Mouse (Mus musculus): Measurements from ENCODE around the gene Mfng. TPM values are rescaled to one million over a fixed set of nuclear protein-coding genes. Genes with fewer than 3 reads are reported as not detected.

The Mfng gene
- polyA plus RNA-seq, 1 experiment from 2014 or later: 113 TPM

DNA sequence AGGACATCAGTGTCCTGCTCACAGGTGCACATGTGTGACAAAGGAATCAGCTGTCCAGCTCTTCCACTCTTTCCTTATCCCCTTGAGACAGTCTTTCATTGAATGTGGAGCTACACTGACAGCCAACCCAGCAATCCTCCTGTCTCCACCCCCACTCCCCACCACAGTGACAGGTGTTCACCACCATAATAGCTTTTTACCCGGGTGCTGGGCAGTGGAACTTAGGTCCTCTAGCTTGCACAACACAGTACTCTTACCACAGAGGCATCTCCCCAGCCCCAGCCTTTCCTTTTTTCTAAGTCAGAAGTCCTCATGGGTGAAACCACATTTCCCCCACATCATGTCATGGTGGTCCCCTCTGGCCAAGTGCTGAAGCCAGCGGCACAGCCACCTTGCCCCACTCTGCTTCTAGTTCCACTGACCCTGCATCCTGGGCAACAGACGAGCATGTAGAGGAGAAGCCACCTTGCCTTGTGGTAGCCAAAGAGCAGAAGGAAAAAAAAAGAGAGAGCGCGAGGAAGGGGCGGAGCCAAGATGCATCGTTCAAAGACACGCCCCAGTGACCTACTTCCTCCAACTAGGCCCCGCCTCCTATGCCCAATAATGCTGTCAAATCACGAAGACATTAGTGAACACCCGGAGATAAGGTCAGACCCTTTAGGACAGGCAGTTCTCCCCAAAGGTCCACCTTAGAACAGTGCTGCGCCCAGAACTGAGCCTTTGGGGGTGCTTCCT is 42.8 kb downstream of the Mfng start:
- H3K4me1 ChIP-seq (replicated peaks; ENCODE audit: control insufficient read depth, insufficient read depth, low read length): no peaks in the 10 kb centered on the region; the same call in 1 of the 2 replicates
- H3K9ac ChIP-seq (ENCODE audit: low read length): no peak overlapping the region
- no peak overlapping the region for H3K27ac ChIP-seq (ENCODE audit: low read depth, low read length)
- ATAC-seq (replicated peaks; ENCODE audit: low FRiP score): no peak
- 89% methylated on average over 12 of the region's 12 CpGs for WGBS
- no peak for DNase-seq (ENCODE audit: low spot score)
- H3K4me3 ChIP-seq (ENCODE audit: low read depth, low read length): no peak overlapping the region
- no peaks in the 10 kb centered on the region for H3K27me3 ChIP-seq (ENCODE audit: control insufficient read depth, insufficient read depth, low read length)
- no peak overlapping the region for H3K4me2 ChIP-seq (ENCODE audit: low read depth, low read length, severe bottlenecking)
- H3K9me3 ChIP-seq (ENCODE audit: control insufficient read depth, low read length): no peaks in the 10 kb centered on the region
- no peaks in the 10 kb centered on the region for H3K36me3 ChIP-seq (ENCODE audit: control insufficient read depth, insufficient read depth, low read length)

- WGBS: 80% methylated on average over 7 of the region's 7 CpGs
- no peak for DNase-seq (ENCODE audit: low spot score)
These were observed 46.6 kb downstream of the Mfng start for GRCm38 (mm10) chr15:78726697-78727096.

DNA sequence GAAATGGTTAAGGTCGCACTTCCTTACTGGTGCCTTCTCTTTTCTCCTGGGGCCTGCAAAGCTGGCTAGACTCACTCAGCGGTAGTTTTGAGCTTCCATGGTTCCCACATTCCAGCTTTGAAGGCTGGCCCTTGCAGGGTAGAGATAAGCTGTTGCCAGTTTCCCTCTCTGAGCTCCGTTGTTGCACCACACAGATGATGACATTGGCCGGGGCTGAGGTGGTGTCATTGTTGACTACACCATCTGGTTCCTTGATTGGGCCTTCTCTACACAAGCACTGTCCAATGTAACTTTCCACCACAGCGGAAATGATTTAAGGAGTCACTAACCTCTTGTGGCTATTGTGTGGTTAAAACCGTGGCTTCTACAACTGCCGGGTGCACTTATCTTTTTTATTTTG is 52.7 kb downstream of the Mfng start:
- H3K27ac ChIP-seq (ENCODE audit: low read depth, low read length): no peak overlapping the region
- 77% methylated on average over 7 of the region's 7 CpGs for WGBS
- H3K27me3 ChIP-seq (ENCODE audit: control insufficient read depth, insufficient read depth, low read length): peaks cover 36% of the 10 kb centered on the region
- no peak overlapping the region for H3K9ac ChIP-seq (ENCODE audit: low read length)
- DNase-seq (ENCODE audit: low spot score): no peak
- no peak overlapping the region for H3K4me3 ChIP-seq (ENCODE audit: low read depth, low read length)
- H3K9me3 ChIP-seq (ENCODE audit: control insufficient read depth, low read length): no peaks in the 10 kb centered on the region
- H3K4me2 ChIP-seq (ENCODE audit: low read depth, low read length, severe bottlenecking): no peak overlapping the region
- H3K36me3 ChIP-seq (ENCODE audit: control insufficient read depth, insufficient read depth, low read length): no peaks in the 10 kb centered on the region
- peaks cover 12% of the 10 kb centered on the region; the same call in 1 of the 2 replicates for H3K4me1 ChIP-seq (replicated peaks; ENCODE audit: control insufficient read depth, insufficient read depth, low read length)
- ATAC-seq (replicated peaks; ENCODE audit: low FRiP score): no peak

More at GRCm38 (mm10) chr15:78726697-78727096, 46.6 kb downstream of the Mfng start:
- ATAC-seq (replicated peaks; ENCODE audit: low FRiP score): no peak
- H3K27me3 ChIP-seq (ENCODE audit: control insufficient read depth, insufficient read depth, low read length): no peaks in the 10 kb centered on the region
- H3K36me3 ChIP-seq (ENCODE audit: control insufficient read depth, insufficient read depth, low read length): no peaks in the 10 kb centered on the region
- no peak overlapping the region for H3K27ac ChIP-seq (ENCODE audit: low read depth, low read length)
- no peak overlapping the region for H3K9ac ChIP-seq (ENCODE audit: low read length)
- no peaks in the 10 kb centered on the region for H3K4me1 ChIP-seq (replicated peaks; ENCODE audit: control insufficient read depth, insufficient read depth, low read length)
- no peak overlapping the region for H3K4me3 ChIP-seq (ENCODE audit: low read depth, low read length)
- no peaks in the 10 kb centered on the region for H3K9me3 ChIP-seq (ENCODE audit: control insufficient read depth, low read length)
- H3K4me2 ChIP-seq (ENCODE audit: low read depth, low read length, severe bottlenecking): no peak overlapping the region

DNA sequence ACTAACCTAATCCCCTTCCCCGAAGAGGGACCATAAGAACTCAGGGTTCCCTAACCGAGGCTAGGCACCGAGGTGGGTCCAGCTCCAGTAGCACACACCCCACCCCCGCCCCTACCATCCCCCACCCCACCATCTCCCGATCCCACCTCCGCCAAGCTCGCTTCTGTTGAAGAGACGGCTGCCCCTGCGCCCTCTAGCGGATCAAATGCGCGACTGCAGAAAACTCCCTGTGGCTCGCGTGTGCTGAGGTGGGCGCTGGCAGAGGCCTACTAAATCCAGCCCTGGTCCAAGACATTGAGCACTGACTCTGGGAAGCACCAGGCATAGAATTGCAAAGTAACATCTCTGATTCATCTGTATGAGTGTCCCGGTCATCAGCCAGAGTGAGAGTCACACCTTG is 53.2 kb downstream of the Mfng start:
- 4% methylated on average over 16 of the region's 16 CpGs for WGBS
- peaks cover 12% of the 10 kb centered on the region; the same call in 1 of the 2 replicates for H3K4me1 ChIP-seq (replicated peaks; ENCODE audit: control insufficient read depth, insufficient read depth, low read length)
- ATAC-seq (replicated peaks; ENCODE audit: low FRiP score): peak; percentile 39; the same call in 1 of the 2 replicates

DNA sequence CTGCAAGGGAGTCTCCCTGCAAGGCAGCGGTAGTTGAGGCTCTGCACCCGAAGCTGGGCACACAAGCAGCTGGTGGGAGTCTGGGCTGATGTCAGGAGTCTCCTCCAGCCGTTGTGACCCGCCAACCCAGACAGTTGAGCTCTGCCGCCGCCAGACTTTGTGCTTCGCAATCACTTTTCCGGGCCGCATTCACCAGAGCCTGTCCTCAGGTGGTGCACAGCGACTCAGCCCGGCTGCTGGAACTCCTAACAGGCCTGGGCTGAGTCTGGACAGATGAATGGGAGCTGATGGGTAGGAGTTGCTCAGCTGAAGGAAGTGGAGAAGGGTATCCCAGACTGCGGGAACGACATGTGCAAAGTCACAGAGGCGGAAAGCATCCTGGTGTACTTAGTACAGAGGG is 53.9 kb downstream of the Mfng start:
- ATAC-seq (replicated peaks; ENCODE audit: low FRiP score): peak; percentile 25; the same call in 1 of the 2 replicates
- WGBS: 6% methylated on average over 14 of the region's 14 CpGs
- Histone ChIP-seq H3K27ac (ENCODE audit: low read depth, low read length) (no peak overlapping the region), H3K27me3 (ENCODE audit: control insufficient read depth, insufficient read depth, low read length) (peaks cover 40% of the 10 kb centered on the region), H3K9ac (ENCODE audit: low read length) (no peak overlapping the region), H3K9me3 (ENCODE audit: control insufficient read depth, low read length) (no peaks in the 10 kb centered on the region), H3K4me1 (replicated peaks; ENCODE audit: control insufficient read depth, insufficient read depth, low read length) (peaks cover 12% of the 10 kb centered on the region; the same call in 1 of the 2 replicates), H3K4me3 (ENCODE audit: low read depth, low read length) (no peak overlapping the region), H3K36me3 (ENCODE audit: control insufficient read depth, insufficient read depth, low read length) (no peaks in the 10 kb centered on the region), H3K4me2 (ENCODE audit: low read depth, low read length, severe bottlenecking) (no peak overlapping the region)
- peak; percentile 65 for DNase-seq (ENCODE audit: low spot score)

More for the DNA sequence above, 53.2 kb downstream of the Mfng start:
- Histone ChIP-seq H3K27me3 (ENCODE audit: control insufficient read depth, insufficient read depth, low read length) (peaks cover 40% of the 10 kb centered on the region), H3K27ac (ENCODE audit: low read depth, low read length) (no peak overlapping the region), H3K4me3 (ENCODE audit: low read depth, low read length) (no peak overlapping the region), H3K4me2 (ENCODE audit: low read depth, low read length, severe bottlenecking) (no peak overlapping the region), H3K9me3 (ENCODE audit: control insufficient read depth, low read length) (no peaks in the 10 kb centered on the region), H3K9ac (ENCODE audit: low read length) (no peak overlapping the region), H3K36me3 (ENCODE audit: control insufficient read depth, insufficient read depth, low read length) (no peaks in the 10 kb centered on the region)
- DNase-seq (ENCODE audit: low spot score): peak; percentile 89

GRCm38 (mm10) chr15:78718290-78719250 is 54.7 kb downstream of the Mfng start, which contains the start of gene Elfn2:
Elfn2 (minus strand) TSS chr15:78718771.
- DNase-seq (ENCODE audit: low spot score) (peak; percentile 70), ATAC-seq (replicated peaks; ENCODE audit: low FRiP score) (peak; percentile 55; the same call in 1 of the 2 replicates)
- Histone ChIP-seq H3K4me1 (replicated peaks; ENCODE audit: control insufficient read depth, insufficient read depth, low read length) (peaks cover 12% of the 10 kb centered on the region; the same call in 1 of the 2 replicates), H3K9ac (ENCODE audit: low read length) (peak within 1 kb of the TSS; percentile 49), H3K27me3 (ENCODE audit: control insufficient read depth, insufficient read depth, low read length) (peaks cover 40% of the 10 kb centered on the region), H3K4me2 (ENCODE audit: low read depth, low read length, severe bottlenecking) (peak within 1 kb of the TSS; percentile 97), H3K9me3 (ENCODE audit: control insufficient read depth, low read length) (no peaks in the 10 kb centered on the region), H3K27ac (ENCODE audit: low read depth, low read length) (no peak within 1 kb of the TSS), H3K4me3 (ENCODE audit: low read depth, low read length) (peak within 1 kb of the TSS; percentile 44), H3K36me3 (ENCODE audit: control insufficient read depth, insufficient read depth, low read length) (no peaks in the 10 kb centered on the region)
- 2% methylated on average over 87 of the region's 89 CpGs for WGBS

DNA sequence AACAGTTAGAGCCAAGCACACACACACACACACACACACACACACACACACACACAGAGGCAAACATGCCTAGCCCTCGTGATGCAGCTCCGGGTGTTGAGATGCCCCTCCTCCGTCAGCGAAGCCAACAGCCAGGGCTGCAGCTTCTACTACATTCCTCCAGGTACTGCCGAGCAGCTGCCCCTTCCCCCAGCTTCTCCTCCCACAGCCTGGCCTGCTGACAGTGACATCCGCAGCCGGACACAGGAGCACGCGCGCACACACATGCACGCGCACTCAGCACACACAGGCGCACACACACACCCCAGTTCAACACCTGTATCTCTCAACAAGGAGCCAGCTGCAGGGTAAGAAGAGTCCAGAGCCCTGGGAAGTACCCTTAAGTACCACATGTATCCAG is 56.3 kb downstream of the Mfng start:
- H3K36me3 ChIP-seq (ENCODE audit: control insufficient read depth, insufficient read depth, low read length): no peaks in the 10 kb centered on the region
- 58% methylated on average over 13 of the region's 13 CpGs for whole genome bisulfite sequencing
- no peak overlapping the region for H3K9ac ChIP-seq (ENCODE audit: low read length)
- no peak overlapping the region for H3K27ac ChIP-seq (ENCODE audit: low read depth, low read length)
- H3K4me2 ChIP-seq (ENCODE audit: low read depth, low read length, severe bottlenecking): no peak overlapping the region
- no peak overlapping the region for H3K4me3 ChIP-seq (ENCODE audit: low read depth, low read length)
- H3K4me1 ChIP-seq (replicated peaks; ENCODE audit: control insufficient read depth, insufficient read depth, low read length): peaks cover 17% of the 10 kb centered on the region
- ATAC-seq (replicated peaks; ENCODE audit: low FRiP score) (no peak), DNase-seq (ENCODE audit: low spot score) (no peak)
- no peaks in the 10 kb centered on the region for H3K9me3 ChIP-seq (ENCODE audit: control insufficient read depth, low read length)
- peaks cover 57% of the 10 kb centered on the region for H3K27me3 ChIP-seq (ENCODE audit: control insufficient read depth, insufficient read depth, low read length)

DNA sequence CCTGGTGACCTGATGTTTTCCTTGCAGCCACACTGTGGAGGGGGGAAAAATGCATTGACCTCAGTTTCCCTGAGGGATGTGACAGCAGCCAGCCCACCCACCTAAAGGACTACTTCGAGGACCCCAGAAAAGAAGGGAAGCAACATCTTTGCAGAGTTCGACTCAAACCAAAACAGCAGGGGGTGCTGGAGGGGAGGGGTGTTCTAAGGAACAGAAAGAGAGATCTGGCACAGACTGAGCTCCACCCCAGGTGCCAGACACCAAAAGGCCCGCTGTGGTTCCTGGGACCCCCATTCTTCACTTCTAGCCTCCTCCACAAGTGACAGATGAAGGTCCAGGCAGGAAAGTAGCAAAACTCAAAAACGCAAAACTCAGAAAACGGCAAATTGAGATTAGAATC is 57.4 kb downstream of the Mfng start:
- peaks cover 17% of the 10 kb centered on the region for H3K4me1 ChIP-seq (replicated peaks; ENCODE audit: control insufficient read depth, insufficient read depth, low read length)

More for the DNA sequence above, 57.4 kb downstream of the Mfng start:
- Histone ChIP-seq H3K9me3 (ENCODE audit: control insufficient read depth, low read length) (no peaks in the 10 kb centered on the region), H3K4me2 (ENCODE audit: low read depth, low read length, severe bottlenecking) (no peak overlapping the region), H3K27me3 (ENCODE audit: control insufficient read depth, insufficient read depth, low read length) (peaks cover 64% of the 10 kb centered on the region), H3K4me3 (ENCODE audit: low read depth, low read length) (no peak overlapping the region), H3K9ac (ENCODE audit: low read length) (no peak overlapping the region), H3K27ac (ENCODE audit: low read depth, low read length) (no peak overlapping the region), H3K36me3 (ENCODE audit: control insufficient read depth, insufficient read depth, low read length) (no peaks in the 10 kb centered on the region)
- DNase-seq (ENCODE audit: low spot score) (no peak), ATAC-seq (replicated peaks; ENCODE audit: low FRiP score) (no peak)
- WGBS: 53% methylated on average over 5 of the region's 5 CpGs

Measured in forebrain, embryonic 11.5 days (tissue).